ENCODE assay signal across 15 mouse cellular contexts in the genomic region with DNA sequence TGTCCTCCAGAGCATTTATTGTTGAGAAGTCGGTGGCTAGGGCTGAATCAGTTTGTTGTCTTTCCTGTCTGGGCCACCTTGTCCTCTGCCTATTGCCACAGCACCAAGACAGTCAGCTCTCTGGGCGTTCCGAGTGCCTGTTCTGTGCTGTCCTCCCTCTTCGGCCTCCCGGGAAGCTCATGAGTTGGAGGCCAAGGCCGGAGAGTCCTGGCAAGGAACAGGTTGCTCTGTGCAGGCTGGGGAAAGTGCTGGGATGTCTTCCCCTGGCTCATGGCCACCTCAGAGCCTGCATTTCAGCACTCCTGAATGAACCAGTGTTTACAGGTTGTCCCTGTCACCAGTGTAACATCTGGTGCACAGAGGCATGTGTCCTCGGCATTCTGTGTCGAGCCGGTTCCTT. TPM values are rescaled to one million over a fixed set of nuclear protein-coding genes. Genes with fewer than 3 reads are reported as not detected.
DNase-seq lines count a peak whose midpoint lies in the region; ATAC-seq and TF ChIP-seq lines count a peak whose summit lies in the region.
"Had no signal": no experiment of that assay in that cellular context is flagged by ENCODE, and none has a peak within 500 bp of the region (broad histone marks: within the 10 kb centered on the region; RNA-seq: fewer than 3 reads in every experiment).

No protein-coding gene starts in this region.

- no peak overlapping the region for H3K27ac ChIP-seq in heart, embryonic 12.5 days (ENCODE audit: poor library complexity, severe bottlenecking)
- peak overlapping the region; percentile 89 for H3K27ac ChIP-seq in lung, embryonic 16.5 days (ENCODE audit: low read length)
- H3K27ac ChIP-seq in intestine, embryonic 14.5 days (ENCODE audit: low read depth): peak overlapping the region; percentile 29
- H3K27ac ChIP-seq in small intestine, adult 2 months (ENCODE audit: insufficient read depth, low read depth, low read length): peak overlapping the region; percentile 98
- no peak overlapping the region for H3K27ac ChIP-seq in midbrain, embryonic 15.5 days
- H3K27ac ChIP-seq: liver, embryonic 12.5 days; neural tube, embryonic 15.5 days had no signal

- H3K4me1 ChIP-seq in heart, embryonic 12.5 days (replicated peaks): peaks cover 32% of the 10 kb centered on the region
- H3K4me1 ChIP-seq in lung, embryonic 16.5 days (replicated peaks; ENCODE audit: control insufficient read depth, insufficient read depth, low read length): peaks cover 33% of the 10 kb centered on the region
- H3K4me1 ChIP-seq in intestine, embryonic 14.5 days (replicated peaks; ENCODE audit: control insufficient read depth, insufficient read depth, low read length): peaks cover 12% of the 10 kb centered on the region
- H3K4me1 ChIP-seq in small intestine, adult 2 months (ENCODE audit: control insufficient read depth, insufficient read depth, insufficient read length, low read length): peaks cover 44% of the 10 kb centered on the region
- no peaks in the 10 kb centered on the region for H3K4me1 ChIP-seq in midbrain, embryonic 15.5 days

- no peak for TF ChIP-seq CTCF in small intestine, adult 2 months (IDR thresholded peaks at IDR 0.05; ENCODE audit: extremely low read depth, insufficient read length, insufficient replicate concordance, low read depth, low read length)

- no peaks in the 10 kb centered on the region for H3K36me3 ChIP-seq in heart, embryonic 12.5 days
- no peaks in the 10 kb centered on the region for H3K36me3 ChIP-seq in lung, embryonic 16.5 days (ENCODE audit: control insufficient read depth, insufficient read depth, low read length)
- H3K36me3 ChIP-seq in intestine, embryonic 14.5 days (ENCODE audit: control insufficient read depth, insufficient read depth, low read length): no peaks in the 10 kb centered on the region
- H3K36me3 ChIP-seq in small intestine, adult 2 months (ENCODE audit: control insufficient read depth, insufficient read depth, low read length): peaks cover 12% of the 10 kb centered on the region
- H3K36me3 ChIP-seq in midbrain, embryonic 15.5 days (replicated peaks): no peaks in the 10 kb centered on the region
- H3K36me3 ChIP-seq: neural tube, embryonic 15.5 days had no signal

- no peak overlapping the region for H3K4me3 ChIP-seq in heart, embryonic 12.5 days
- no peak overlapping the region for H3K4me3 ChIP-seq in lung, embryonic 16.5 days (ENCODE audit: low read length)
- H3K4me3 ChIP-seq in intestine, embryonic 14.5 days (ENCODE audit: low read depth, low read length): 0 out of 2 replicates have a peak overlapping the region, but pooled peaks have one; percentile 4
- peak overlapping the region; percentile 69 for H3K4me3 ChIP-seq in small intestine, adult 2 months (ENCODE audit: low read depth, low read length)
- no peak overlapping the region for H3K4me3 ChIP-seq in midbrain, embryonic 15.5 days
- H3K4me3 ChIP-seq: liver, embryonic 12.5 days; neural tube, embryonic 15.5 days had no signal

- DNase-seq in heart, adult 11 months: no peak
- no peak for DNase-seq in lung, adult 18-20 months
- no peak for DNase-seq in intestine, embryonic 14.5 days (ENCODE audit: low spot score)
- DNase-seq in right cerebral cortex, postnatal 36 days (ENCODE audit: low spot score in 2 of 2): no peak
- DNase-seq: heart, postnatal 14 days; right cerebral cortex, postnatal 14 days; thymus, adult 18-20 months had no signal

- ATAC-seq in heart, embryonic 12.5 days (ENCODE audit: insufficient number of reproducible peaks, low FRiP score): no peak
- no peak for ATAC-seq in lung, embryonic 16.5 days (ENCODE audit: low read depth)
- ATAC-seq in intestine, embryonic 14.5 days (replicated peaks; ENCODE audit: low FRiP score, low TSS enrichment, low read depth): no peak
- ATAC-seq in midbrain, embryonic 15.5 days (replicated peaks): no peak
- ATAC-seq: hindbrain, embryonic 16.5 days; liver, embryonic 12.5 days had no signal

- H3K4me2 ChIP-seq in heart, embryonic 12.5 days: no peak overlapping the region
- H3K4me2 ChIP-seq in lung, embryonic 16.5 days (ENCODE audit: low read depth, low read length): peak overlapping the region; percentile 11; the same call in 1 of the 2 replicates
- H3K4me2 ChIP-seq in intestine, embryonic 14.5 days (ENCODE audit: low read length): peak overlapping the region; percentile 18
- no peak overlapping the region for H3K4me2 ChIP-seq in midbrain, embryonic 15.5 days
- H3K4me2 ChIP-seq: liver, embryonic 12.5 days; neural tube, embryonic 15.5 days had no signal

- 0 out of 2 replicates have a peak overlapping the region, but pooled peaks have one; percentile 10 for H3K9ac ChIP-seq in heart, embryonic 12.5 days
- H3K9ac ChIP-seq in lung, embryonic 16.5 days (ENCODE audit: low read length): peak overlapping the region; percentile 39
- no peak overlapping the region for H3K9ac ChIP-seq in intestine, embryonic 14.5 days (ENCODE audit: low read length)
- H3K9ac ChIP-seq in midbrain, embryonic 15.5 days: no peak overlapping the region
- H3K9ac ChIP-seq: liver, embryonic 12.5 days; neural tube, embryonic 15.5 days had no signal

- H3K27me3 ChIP-seq in heart, embryonic 12.5 days (replicated peaks): no peaks in the 10 kb centered on the region
- H3K27me3 ChIP-seq in lung, embryonic 16.5 days (ENCODE audit: control insufficient read depth, insufficient read depth, low read depth, low read length): no peaks in the 10 kb centered on the region
- no peaks in the 10 kb centered on the region for H3K27me3 ChIP-seq in intestine, embryonic 14.5 days (replicated peaks; ENCODE audit: control insufficient read depth, insufficient read depth, low read length)
- H3K27me3 ChIP-seq in small intestine, adult 2 months (ENCODE audit: control insufficient read depth, insufficient read depth, low read length): no peaks in the 10 kb centered on the region
- H3K27me3 ChIP-seq in midbrain, embryonic 15.5 days (replicated peaks): no peaks in the 10 kb centered on the region
- H3K27me3 ChIP-seq: CH12.LX; liver, embryonic 12.5 days; neural tube, embryonic 15.5 days had no signal

- WGBS in heart, embryonic 12.5 days: 70% methylated on average over 9 of the region's 9 CpGs
- WGBS in lung, embryonic 16.5 days: 48% methylated on average over 9 of the region's 9 CpGs
- WGBS in intestine, embryonic 14.5 days: 77% methylated on average over 9 of the region's 9 CpGs
- WGBS in small intestine, adult 2 months: 30% methylated on average over 9 of the region's 9 CpGs
- WGBS in midbrain, embryonic 15.5 days: 93% methylated on average over 9 of the region's 9 CpGs

- no peak for TF ChIP-seq POLR2A in small intestine, adult 2 months (IDR thresholded peaks at IDR 0.05; ENCODE audit: low read depth, low read length)

- no peaks in the 10 kb centered on the region for H3K9me3 ChIP-seq in heart, embryonic 12.5 days (replicated peaks)
- H3K9me3 ChIP-seq in lung, embryonic 16.5 days (ENCODE audit: control insufficient read depth, low read length): no peaks in the 10 kb centered on the region
- H3K9me3 ChIP-seq in intestine, embryonic 14.5 days (ENCODE audit: control insufficient read depth, low read length): no peaks in the 10 kb centered on the region
- H3K9me3 ChIP-seq in midbrain, embryonic 15.5 days: no peaks in the 10 kb centered on the region
- H3K9me3 ChIP-seq: liver, embryonic 12.5 days; neural tube, embryonic 15.5 days had no signal

RNA-seq across cellular contexts. Expression of a gene that starts 39.8 kb away (rescaled TPM):
- 1.1 and 1.4 TPM in 2 replicates for polyA plus RNA-seq in heart, embryonic 12.5 days (2016; fragmentation: Nextera tagmentation; extraction: Ambion mirVana)
- 2.7 TPM in 2 replicates for polyA plus RNA-seq in lung, embryonic 16.5 days (2015; fragmentation: Nextera tagmentation; extraction: Ambion mirVana)
- 2.1 and 2.5 TPM in 2 replicates for polyA plus RNA-seq in intestine, embryonic 14.5 days (2014; fragmentation: Nextera tagmentation; extraction: Ambion mirVana)
- 118 and 203 TPM in 2 replicates for polyA plus RNA-seq in small intestine, adult 2 months (2012; rRNA removed)
- polyA plus RNA-seq in midbrain, embryonic 15.5 days (2015; fragmentation: Nextera tagmentation; extraction: Ambion mirVana): 1.8 TPM in 2 replicates

RNA-seq across cellular contexts. Expression of a gene that starts 41.0 kb away (rescaled TPM):
- 21.8 and 23.0 TPM in 2 replicates for polyA plus RNA-seq in heart, embryonic 12.5 days (2016; fragmentation: Nextera tagmentation; extraction: Ambion mirVana)
- 22.1 and 32.4 TPM in 2 replicates for polyA plus RNA-seq in lung, embryonic 16.5 days (2015; fragmentation: Nextera tagmentation; extraction: Ambion mirVana)
- polyA plus RNA-seq in intestine, embryonic 14.5 days (2014; fragmentation: Nextera tagmentation; extraction: Ambion mirVana): 27.3 and 33.7 TPM in 2 replicates
- 13.3 and 16.6 TPM in 2 replicates for polyA plus RNA-seq in small intestine, adult 2 months (2012; rRNA removed)
- 27.8 and 28.5 TPM in 2 replicates for polyA plus RNA-seq in midbrain, embryonic 15.5 days (2015; fragmentation: Nextera tagmentation; extraction: Ambion mirVana)

RNA-seq across cellular contexts. Expression of a gene that starts 56.0 kb away (rescaled TPM):
- polyA plus RNA-seq in heart, embryonic 12.5 days (2016; fragmentation: Nextera tagmentation; extraction: Ambion mirVana): 301 and 344 TPM in 2 replicates
- polyA plus RNA-seq in lung, embryonic 16.5 days (2015; fragmentation: Nextera tagmentation; extraction: Ambion mirVana): 615 and 635 TPM in 2 replicates
- polyA plus RNA-seq in intestine, embryonic 14.5 days (2014; fragmentation: Nextera tagmentation; extraction: Ambion mirVana): 909 and 955 TPM in 2 replicates
- polyA plus RNA-seq in small intestine, adult 2 months (2012; rRNA removed): 1,432 and 2,365 TPM in 2 replicates
- 307 and 313 TPM in 2 replicates for polyA plus RNA-seq in midbrain, embryonic 15.5 days (2015; fragmentation: Nextera tagmentation; extraction: Ambion mirVana)

Comparison
In these comparisons a context has a peak if more than half of its experiments do, and no peak if none do; other contexts are left out.
1. H3K27ac ChIP-seq: peak in lung, embryonic 16.5 days (single experiment), intestine, embryonic 14.5 days (single experiment) and small intestine, adult 2 months (single experiment); none in heart, embryonic 12.5 days (single experiment) and midbrain, embryonic 15.5 days (single experiment).
2. H3K4me2 ChIP-seq: peak in lung, embryonic 16.5 days (single experiment) and intestine, embryonic 14.5 days (single experiment); none in heart, embryonic 12.5 days (single experiment) and midbrain, embryonic 15.5 days (single experiment).
3. H3K4me3 ChIP-seq: peak in intestine, embryonic 14.5 days (single experiment) and small intestine, adult 2 months (single experiment); none in heart, embryonic 12.5 days (single experiment), lung, embryonic 16.5 days (single experiment) and midbrain, embryonic 15.5 days (single experiment).
4. H3K9ac ChIP-seq: peak in heart, embryonic 12.5 days (single experiment) and lung, embryonic 16.5 days (single experiment); none in intestine, embryonic 14.5 days (single experiment) and midbrain, embryonic 15.5 days (single experiment).
5. RNA of a gene that starts 39.8 kb away (polyA plus RNA-seq): 118 to 203 TPM in small intestine, adult 2 months; 2.7 TPM in lung, embryonic 16.5 days, 2.1 to 2.5 TPM in intestine, embryonic 14.5 days, 1.8 TPM in midbrain, embryonic 15.5 days and 1.1 to 1.4 TPM in heart, embryonic 12.5 days; every median in the first group is over 10 times any median in the second.